Mouse (Mus musculus): ENCODE results near the gene Scarb1.

Scarb1 gene

DNA sequence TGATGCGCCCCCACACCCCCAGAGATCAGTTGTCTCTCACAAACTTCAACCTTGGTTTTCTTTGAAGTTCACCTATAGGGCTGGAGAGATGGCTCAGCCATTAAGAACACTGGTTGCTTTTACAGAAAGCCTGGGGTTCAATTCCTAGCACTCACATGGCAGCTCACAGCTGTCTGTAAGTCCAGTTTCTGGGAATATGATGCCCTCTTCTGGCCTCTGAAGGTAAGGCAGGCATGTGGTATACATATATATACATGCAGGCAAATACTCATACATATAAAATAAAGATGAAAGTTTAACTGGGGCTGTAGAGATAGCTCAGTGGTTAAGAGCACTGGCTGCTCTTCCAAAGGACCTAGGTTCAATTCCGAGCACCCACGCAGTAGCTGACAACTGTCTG lies 105.5 kb downstream of the Scarb1 start:
- DNase-seq (ENCODE audit: low spot score) = no peak

DNA sequence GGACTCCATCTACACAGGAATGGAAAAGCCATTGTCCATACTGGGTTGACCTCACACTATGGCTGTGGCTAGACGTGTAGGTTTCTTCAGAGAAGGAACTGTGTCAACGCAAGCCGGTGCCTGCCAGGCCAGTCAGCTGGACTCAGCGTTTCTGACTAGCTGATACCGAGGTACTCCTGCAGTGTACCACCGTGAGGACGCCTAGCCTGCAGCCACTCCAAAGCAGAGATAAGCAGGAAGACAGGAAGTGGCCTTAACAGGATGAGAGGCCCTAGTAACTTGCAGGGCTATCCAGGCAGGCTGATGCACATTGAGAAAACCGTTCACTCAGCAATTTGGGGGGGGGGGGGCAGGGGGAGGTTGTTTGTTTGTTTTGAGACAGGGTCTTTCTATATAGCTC lies 106.5 kb downstream of the Scarb1 start:
- no peak for DNase-seq (ENCODE audit: low spot score)

DNA sequence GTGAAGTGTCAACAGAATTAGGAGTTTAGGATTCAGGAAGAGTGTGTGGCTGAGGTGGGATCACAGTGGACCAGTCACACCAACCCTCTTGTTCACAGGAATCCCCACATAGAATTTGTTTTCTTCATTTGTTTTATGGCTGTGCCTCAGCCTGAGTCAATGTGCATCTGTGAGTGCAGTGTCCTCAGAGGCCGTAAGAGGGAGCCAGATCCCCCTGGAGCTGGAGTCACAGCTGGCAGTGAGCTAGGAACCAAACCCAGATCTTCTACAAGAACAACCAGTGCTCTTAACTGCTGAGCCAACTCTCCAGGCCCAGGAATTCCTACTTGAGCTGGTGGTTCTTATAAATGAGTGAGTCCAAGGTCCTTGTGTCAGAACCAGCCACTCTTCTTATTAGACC lies 107.4 kb downstream of the Scarb1 start:
- DNase-seq (ENCODE audit: low spot score) = no peak

GRCm38 (mm10) chr5:125232443-125232979 lies 108.4 kb downstream of the Scarb1 start:
- no peak for DNase-seq (ENCODE audit: low spot score)

- no peak for DNase-seq (ENCODE audit: low spot score)
Measured at GRCm38 (mm10) chr5:125230463-125230862, 110.4 kb downstream of the Scarb1 start.

DNA sequence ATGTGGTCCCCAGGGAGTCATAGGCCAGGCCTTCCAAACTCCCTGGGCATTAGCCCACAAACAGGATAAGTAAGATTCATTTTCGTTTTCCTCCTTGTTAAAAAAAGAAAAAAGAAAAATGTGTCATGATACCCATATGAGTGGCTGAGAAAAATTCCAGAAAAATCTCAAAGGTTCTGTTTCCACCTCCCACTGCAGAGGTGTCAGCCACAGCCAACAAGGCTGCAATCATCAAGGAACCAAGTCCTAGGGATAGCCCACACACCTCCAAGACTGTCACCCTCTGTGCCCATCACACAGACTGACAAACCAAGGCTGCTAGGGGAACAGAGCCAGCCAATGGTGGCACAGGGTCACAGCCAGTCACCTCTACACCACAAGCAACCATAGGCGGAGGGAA lies 111.8 kb downstream of the Scarb1 start:
- no peak for DNase-seq (ENCODE audit: low spot score)

- DNase-seq (ENCODE audit: low spot score) = no peak
Measured at GRCm38 (mm10) chr5:125227699-125228098, 113.2 kb downstream of the Scarb1 start.

All from layer of hippocampus, adult 9-10 months (tissue).